Comparison of ENCODE assay signal across 9 mouse cellular contexts in genomic region chr6:136497744-136498143, GRCm38 (mm10). TPM values are rescaled to one million over a fixed set of nuclear protein-coding genes. Genes with fewer than 3 reads are reported as not detected.
DNase-seq lines count a peak whose midpoint lies in the region; ATAC-seq lines count a peak whose summit lies in the region.
"Had no signal": no experiment of that assay in that cellular context is flagged by ENCODE, and none has a peak within 500 bp of the region (broad histone marks: within the 10 kb centered on the region; RNA-seq: fewer than 3 reads in every experiment).

No protein-coding gene starts in this region.

- H3K4me3 ChIP-seq in liver, embryonic 16.5 days (ENCODE audit: low read depth, low read length): no peak overlapping the region
- H3K4me3 ChIP-seq: limb, embryonic 12.5 days had no signal

- ATAC-seq in liver, embryonic 16.5 days (ENCODE audit: low read depth): 0 out of 2 replicates have a peak, but pooled peaks have one; percentile 30

- no peak overlapping the region for H3K4me2 ChIP-seq in liver, embryonic 16.5 days (ENCODE audit: low read depth, low read length)
- H3K4me2 ChIP-seq: limb, embryonic 12.5 days had no signal

- H3K4me1 ChIP-seq in liver, embryonic 16.5 days (ENCODE audit: control insufficient read depth, low read depth, low read length): no peaks in the 10 kb centered on the region; the same call in 1 of the 2 replicates
- H3K4me1 ChIP-seq: limb, embryonic 12.5 days had no signal

- no peaks in the 10 kb centered on the region for H3K36me3 ChIP-seq in liver, embryonic 16.5 days (ENCODE audit: control insufficient read depth, insufficient read depth)
- H3K36me3 ChIP-seq: limb, embryonic 12.5 days had no signal

- H3K27me3 ChIP-seq in liver, embryonic 16.5 days (ENCODE audit: control insufficient read depth, insufficient read depth, low read depth, low read length): no peaks in the 10 kb centered on the region
- H3K27me3 ChIP-seq: limb, embryonic 12.5 days had no signal

- H3K27ac ChIP-seq in liver, embryonic 16.5 days (ENCODE audit: low read length): no peak overlapping the region
- H3K27ac ChIP-seq: limb, embryonic 12.5 days had no signal

- WGBS in liver, embryonic 16.5 days (ENCODE audit: insufficient replicate concordance): 44% methylated on average over 5 of the region's 5 CpGs

- no peak overlapping the region for H3K9ac ChIP-seq in liver, embryonic 16.5 days (ENCODE audit: low read depth, low read length)
- H3K9ac ChIP-seq: limb, embryonic 12.5 days had no signal

- DNase-seq in kidney, adult 11 months: peak; percentile 38
- DNase-seq in kidney, postnatal 10 days: no peak
- DNase-seq in MEL-GATA-1-ER (ENCODE audit: extremely low read depth, low read depth): peak; percentile 73
- DNase-seq in spleen, postnatal 4 days (ENCODE audit: low spot score in 2 of 2): peak; percentile 73 to 78
- no peak for DNase-seq in urinary bladder, postnatal 10 days (ENCODE audit: low spot score)
- DNase-seq in ovary, postnatal 36 days (ENCODE audit: low spot score): no peak
- no peak for DNase-seq in right cerebral cortex, postnatal 10 days (ENCODE audit: low spot score in 2 of 2)

- no peaks in the 10 kb centered on the region for H3K9me3 ChIP-seq in liver, embryonic 16.5 days (replicated peaks; ENCODE audit: control insufficient read depth, low read length)
- H3K9me3 ChIP-seq: limb, embryonic 12.5 days had no signal

RNA-seq across cellular contexts. Expression of gene Atf7ip, which starts 8.2 kb away (rescaled TPM):
- 15.9 and 18.0 TPM in 2 replicates for polyA plus RNA-seq in liver, embryonic 16.5 days (2015; fragmentation: Nextera tagmentation; extraction: Ambion mirVana)

Comparison
In these comparisons a context has a peak if more than half of its experiments do, and no peak if none do; other contexts are left out.
1. DNase-seq: peak in kidney, adult 11 months (single experiment), MEL-GATA-1-ER (single experiment) and spleen, postnatal 4 days (2 of 2); none in kidney, postnatal 10 days (single experiment), urinary bladder, postnatal 10 days (single experiment), ovary, postnatal 36 days (single experiment) and right cerebral cortex, postnatal 10 days (0 of 2).